23 mouse cellular contexts compared by ENCODE assay signal in the genomic region with DNA sequence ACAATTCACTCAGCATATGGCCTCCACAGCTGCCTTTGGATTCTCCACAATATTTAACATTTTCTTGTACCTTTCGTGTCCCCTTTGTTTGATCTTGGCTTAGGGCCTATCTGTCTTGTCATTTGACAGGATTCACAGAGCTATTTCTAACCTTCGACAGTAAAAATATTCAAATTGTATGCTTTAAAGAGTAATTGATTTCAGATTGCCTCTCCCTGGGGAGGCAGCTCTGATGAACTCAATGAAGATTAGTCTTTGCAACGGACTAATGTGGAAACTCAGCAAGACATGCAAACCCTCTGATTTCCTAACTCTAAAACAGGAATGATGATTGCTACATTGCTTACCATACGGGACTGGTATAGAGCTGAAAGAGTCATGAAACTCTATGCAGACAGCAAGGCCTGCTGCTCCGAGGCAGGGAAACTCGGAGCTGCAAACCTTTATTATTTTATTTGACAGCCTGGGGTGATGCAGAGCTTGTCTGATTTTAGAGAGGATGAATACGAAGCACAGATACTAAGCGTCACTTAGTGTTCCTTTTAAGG.
DNase-seq lines count a peak whose midpoint lies in the region; ATAC-seq and TF ChIP-seq lines count a peak whose summit lies in the region.
"Had no signal": no experiment of that assay in that cellular context is flagged by ENCODE, and none has a peak within 500 bp of the region (broad histone marks: within the 10 kb centered on the region; RNA-seq: fewer than 3 reads in every experiment).

No protein-coding gene starts in this region.

- no peaks in the 10 kb centered on the region for H3K79me2 ChIP-seq in heart, adult 2 months (replicated peaks; ENCODE audit: control insufficient read depth, insufficient read depth, low read length)

- H3K4me3 ChIP-seq in heart, adult 2 months = no peak overlapping the region
- no peak overlapping the region for H3K4me3 ChIP-seq in hindbrain, embryonic 12.5 days
- no peak overlapping the region for H3K4me3 ChIP-seq in hindbrain, embryonic 14.5 days (replicated peaks; ENCODE audit: low read length)
- H3K4me3 ChIP-seq in forebrain, embryonic 15.5 days = no peak overlapping the region
- H3K4me3 ChIP-seq: kidney, embryonic 15.5 days; limb, embryonic 13.5 days; liver, embryonic 13.5 days; neural tube, embryonic 13.5 days had no signal

- H3K36me3 ChIP-seq in heart, adult 2 months (ENCODE audit: control insufficient read depth, insufficient read depth, low read length) = peaks cover 21% of the 10 kb centered on the region
- no peaks in the 10 kb centered on the region for H3K36me3 ChIP-seq in hindbrain, embryonic 12.5 days
- H3K36me3 ChIP-seq in hindbrain, embryonic 14.5 days (replicated peaks; ENCODE audit: control insufficient read depth, insufficient read depth) = no peaks in the 10 kb centered on the region
- no peaks in the 10 kb centered on the region for H3K36me3 ChIP-seq in forebrain, embryonic 15.5 days
- H3K36me3 ChIP-seq: G1E; kidney, embryonic 15.5 days; limb, embryonic 13.5 days; liver, embryonic 13.5 days; neural tube, embryonic 13.5 days had no signal

- no peak for TF ChIP-seq EP300 in heart, adult 2 months (IDR thresholded peaks at IDR 0.05; ENCODE audit: insufficient read depth, low read depth, low read length)

- H3K9me3 ChIP-seq in hindbrain, embryonic 12.5 days (replicated peaks) = no peaks in the 10 kb centered on the region
- H3K9me3 ChIP-seq in hindbrain, embryonic 14.5 days (ENCODE audit: control insufficient read depth, low read length) = no peaks in the 10 kb centered on the region
- no peaks in the 10 kb centered on the region for H3K9me3 ChIP-seq in forebrain, embryonic 15.5 days
- H3K9me3 ChIP-seq: G1E; kidney, embryonic 15.5 days; limb, embryonic 13.5 days; liver, embryonic 13.5 days; neural tube, embryonic 13.5 days had no signal

- H3K27ac ChIP-seq in heart, adult 2 months = peak overlapping the region; percentile 72
- 0 out of 2 replicates have a peak overlapping the region, but pooled peaks have one; percentile 8 for H3K27ac ChIP-seq in hindbrain, embryonic 12.5 days
- H3K27ac ChIP-seq in hindbrain, embryonic 14.5 days = no peak overlapping the region
- peak overlapping the region; percentile 66 for H3K27ac ChIP-seq in forebrain, embryonic 15.5 days (replicated peaks)
- H3K27ac ChIP-seq: kidney, embryonic 15.5 days; limb, embryonic 13.5 days; liver, embryonic 13.5 days; macrophage; neural tube, embryonic 13.5 days had no signal

- no peak for TF ChIP-seq CTCF in heart, adult 2 months (IDR thresholded peaks at IDR 0.05)

- WGBS in heart, adult 2 months = 69% methylated on average over 8 of the region's 8 CpGs
- WGBS in hindbrain, embryonic 12.5 days = 57% methylated on average over 8 of the region's 8 CpGs
- WGBS in hindbrain, embryonic 14.5 days = 43% methylated on average over 8 of the region's 8 CpGs
- WGBS in forebrain, embryonic 15.5 days = 45% methylated on average over 8 of the region's 8 CpGs

- H3K9ac ChIP-seq in heart, adult 2 months (ENCODE audit: low read depth, low read length) = no peak overlapping the region
- H3K9ac ChIP-seq in hindbrain, embryonic 12.5 days = no peak overlapping the region
- no peak overlapping the region for H3K9ac ChIP-seq in hindbrain, embryonic 14.5 days
- H3K9ac ChIP-seq in forebrain, embryonic 15.5 days (replicated peaks) = no peak overlapping the region
- H3K9ac ChIP-seq: kidney, embryonic 15.5 days; limb, embryonic 13.5 days; liver, embryonic 13.5 days; lung, embryonic 14.5 days; neural tube, embryonic 13.5 days had no signal

- no peaks in the 10 kb centered on the region for H3K27me3 ChIP-seq in heart, adult 2 months (ENCODE audit: control insufficient read depth, insufficient read depth, low read length)
- no peaks in the 10 kb centered on the region for H3K27me3 ChIP-seq in hindbrain, embryonic 12.5 days
- no peaks in the 10 kb centered on the region for H3K27me3 ChIP-seq in hindbrain, embryonic 14.5 days (ENCODE audit: control insufficient read depth, insufficient read depth, low read length)
- no peaks in the 10 kb centered on the region for H3K27me3 ChIP-seq in forebrain, embryonic 15.5 days
- H3K27me3 ChIP-seq: kidney, embryonic 15.5 days; limb, embryonic 13.5 days; liver, embryonic 13.5 days; neural tube, embryonic 13.5 days had no signal

- no peak overlapping the region for H3K4me2 ChIP-seq in hindbrain, embryonic 12.5 days (replicated peaks)
- H3K4me2 ChIP-seq in hindbrain, embryonic 14.5 days (replicated peaks) = no peak overlapping the region
- no peak overlapping the region for H3K4me2 ChIP-seq in forebrain, embryonic 15.5 days (replicated peaks)
- H3K4me2 ChIP-seq: kidney, embryonic 15.5 days; limb, embryonic 13.5 days; liver, embryonic 13.5 days; lung, embryonic 14.5 days; midbrain, embryonic 11.5 days; neural tube, embryonic 13.5 days had no signal

- intact Hi-C loops in heart, adult 2 months (cut with DNase I) = no loop called here

- no peak for TF ChIP-seq POLR2A in heart, adult 2 months (IDR thresholded peaks at IDR 0.05; ENCODE audit: insufficient read depth, low read depth, low read length)

- H3K4me1 ChIP-seq in heart, adult 2 months (ENCODE audit: control insufficient read depth, insufficient read depth, low read length) = peaks cover 12% of the 10 kb centered on the region
- H3K4me1 ChIP-seq in hindbrain, embryonic 12.5 days = peaks cover 10% of the 10 kb centered on the region
- 0 out of 2 replicates have a peak, but pooled peaks cover 6% of the 10 kb centered on the region for H3K4me1 ChIP-seq in hindbrain, embryonic 14.5 days (replicated peaks; ENCODE audit: control insufficient read depth, insufficient read depth, low read length)
- H3K4me1 ChIP-seq in forebrain, embryonic 15.5 days = peaks cover 20% of the 10 kb centered on the region; the same call in 1 of the 2 replicates
- H3K4me1 ChIP-seq: kidney, embryonic 15.5 days; limb, embryonic 13.5 days; liver, embryonic 13.5 days had no signal

- no peak for ATAC-seq in hindbrain, embryonic 12.5 days (ENCODE audit: low FRiP score)
- no peak for ATAC-seq in hindbrain, embryonic 14.5 days (ENCODE audit: low FRiP score)
- ATAC-seq in forebrain, embryonic 15.5 days (replicated peaks) = peak; percentile 36
- ATAC-seq: intestine, postnatal 0 days had no signal

- DNase-seq in heart, adult 2 months = no peak
- no peak for DNase-seq in heart, adult 8-10 months (ENCODE audit: low spot score)
- no peak for DNase-seq in hindbrain, embryonic 14.5 days (ENCODE audit: low spot score)
- peak; percentile 18 for DNase-seq in NIH3T3 (ENCODE audit: low read depth)
- DNase-seq in retina, embryonic 14.5 days (ENCODE audit: low spot score) = no peak
- DNase-seq in right cerebral cortex, postnatal 25 days = no peak
- DNase-seq: cerebellum, adult 18-20 months; cerebellum, postnatal 25 days; embryo, embryonic 11 days; gastrocnemius, postnatal 36 days; liver, embryonic 13.5 days; spleen, adult 18-20 months; thymus, postnatal 36 days had no signal
